Mouse (Mus musculus): ENCODE results near the gene Smpd3.
"Not testable (repeated sequence)": the region's sequence is repeated elsewhere in the genome, so short reads cannot be mapped to it uniquely, and the experiment has no call there.

Gene Smpd3

GRCm38 (mm10) chr8:106321434-106321833, 16.4 kb downstream of the Smpd3 start:
- DNase-seq: no peak

- DNase-seq: no peak
These were observed 17.8 kb downstream of the Smpd3 start for GRCm38 (mm10) chr8:106320002-106320401.

GRCm38 (mm10) chr8:106317091-106317490, 20.7 kb downstream of the Smpd3 start:
- no peak for DNase-seq

GRCm38 (mm10) chr8:106316506-106316905, 21.3 kb downstream of the Smpd3 start:
- no peak for DNase-seq

- DNase-seq: no peak
These were observed 22.2 kb downstream of the Smpd3 start for GRCm38 (mm10) chr8:106315402-106316187.

- DNase-seq: no peak
These were observed 24.0 kb downstream of the Smpd3 start for GRCm38 (mm10) chr8:106313799-106314198.

GRCm38 (mm10) chr8:106313120-106313737, 24.6 kb downstream of the Smpd3 start:
- DNase-seq: no peak

- DNase-seq: no peak
These were observed 25.8 kb downstream of the Smpd3 start for GRCm38 (mm10) chr8:106311967-106312366.

- DNase-seq: no peak
These were observed 27.6 kb downstream of the Smpd3 start for GRCm38 (mm10) chr8:106310026-106310652.

GRCm38 (mm10) chr8:106308082-106308786, 29.6 kb downstream of the Smpd3 start:
- not testable (repeated sequence) for DNase-seq

- DNase-seq: no peak
These were observed 30.2 kb downstream of the Smpd3 start for GRCm38 (mm10) chr8:106307586-106307985.

GRCm38 (mm10) chr8:106306711-106307248, 31.0 kb downstream of the Smpd3 start:
- not testable (repeated sequence) for DNase-seq

- no peak for DNase-seq
These were observed 31.7 kb downstream of the Smpd3 start for GRCm38 (mm10) chr8:106306076-106306475.

- DNase-seq: no peak
These were observed 32.5 kb downstream of the Smpd3 start for GRCm38 (mm10) chr8:106305301-106305700.

GRCm38 (mm10) chr8:106304321-106304720, 33.5 kb downstream of the Smpd3 start:
- DNase-seq: no peak

GRCm38 (mm10) chr8:106300739-106301715, 36.8 kb downstream of the Smpd3 start:
- no peak for DNase-seq

GRCm38 (mm10) chr8:106299686-106300085, 38.1 kb downstream of the Smpd3 start:
- DNase-seq: no peak

- DNase-seq: no peak
These were observed 38.9 kb downstream of the Smpd3 start for GRCm38 (mm10) chr8:106298846-106299245.

- no peak for DNase-seq
These were observed 39.5 kb downstream of the Smpd3 start for GRCm38 (mm10) chr8:106298261-106298660.

GRCm38 (mm10) chr8:106292484-106293396, 45.0 kb downstream of the Smpd3 start:
- DNase-seq: no peak

- no peak for DNase-seq
These were observed 48.3 kb downstream of the Smpd3 start for GRCm38 (mm10) chr8:106289464-106289863.

Measured in thymus, postnatal 36 days (tissue).